Mouse (Mus musculus): ENCODE results near the gene Ablim2. TPM values are rescaled to one million over a fixed set of nuclear protein-coding genes. Genes with fewer than 3 reads are reported as not detected.

Gene Ablim2
- total RNA-seq, 1 experiment, result 1.6 TPM

GRCm38 (mm10) chr5:35869973-35870372, 112.3 kb downstream of the Ablim2 start:
- H3K27ac ChIP-seq (ENCODE audit: insufficient read depth, low read depth, low read length, poor library complexity, severe bottlenecking), result no peak overlapping the region
- in situ Hi-C loops (cut with MboI; ENCODE audit: low sequenced_read_pairs in 2 of 2, unreplicated experiment in 2 of 2), result no loop called here
- no peaks in the 10 kb centered on the region for H3K4me1 ChIP-seq (ENCODE audit: control insufficient read depth in 2 of 2, insufficient read depth in 2 of 2, low read length in 2 of 2, poor library complexity in 1 of 2)
- no peak for DNase-seq (ENCODE audit: low read depth, low spot score)
- TF ChIP-seq CHD2 (IDR thresholded peaks at IDR 0.05; ENCODE audit: low read depth, low read length), result no peak
- no peak for TF ChIP-seq MAFK (IDR thresholded peaks at IDR 0.05; ENCODE audit: insufficient read depth, low read depth, low read length)
- TF ChIP-seq HCFC1 (IDR thresholded peaks at IDR 0.05; ENCODE audit: borderline replicate concordance, insufficient read depth, low read length), result no peak
- H3K9me3 ChIP-seq (ENCODE audit: control insufficient read depth, insufficient read depth, low read depth, low read length), result no peaks in the 10 kb centered on the region
- H3K36me3 ChIP-seq (ENCODE audit: control insufficient read depth, insufficient read depth, low read length, poor library complexity, severe bottlenecking), result no peaks in the 10 kb centered on the region
- H3K9ac ChIP-seq (ENCODE audit: insufficient read depth, low read depth, low read length, poor library complexity, severe bottlenecking), result no peak overlapping the region
- H3K4me3 ChIP-seq (ENCODE audit: insufficient read depth in 1 of 2, low read depth in 1 of 2, low read length in 2 of 2, poor library complexity in 1 of 2, severe bottlenecking in 1 of 2), result no peak overlapping the region

- H3K36me3 ChIP-seq (ENCODE audit: control insufficient read depth, insufficient read depth, low read length, poor library complexity, severe bottlenecking), result no peaks in the 10 kb centered on the region
- TF ChIP-seq ZNF384 (IDR thresholded peaks at IDR 0.05; ENCODE audit: low read depth, low read length) (0 out of 2 replicates have a peak, but pooled peaks have one; percentile 15), HCFC1 (IDR thresholded peaks at IDR 0.05; ENCODE audit: borderline replicate concordance, insufficient read depth, low read length) (no peak), CHD2 (IDR thresholded peaks at IDR 0.05; ENCODE audit: low read depth, low read length) (no peak), ZC3H11A (IDR thresholded peaks at IDR 0.05; ENCODE audit: borderline replicate concordance, low read depth, low read length) (peak; percentile 63; the same call in 1 of the 2 replicates), MAFK (IDR thresholded peaks at IDR 0.05; ENCODE audit: insufficient read depth, low read depth, low read length) (no peak)
- no peak overlapping the region for H3K9ac ChIP-seq (ENCODE audit: insufficient read depth, low read depth, low read length, poor library complexity, severe bottlenecking)
- peak; percentile 75 for DNase-seq (ENCODE audit: low read depth, low spot score)
- no peak overlapping the region for H3K4me3 ChIP-seq (ENCODE audit: insufficient read depth in 1 of 2, low read depth in 1 of 2, low read length in 2 of 2, poor library complexity in 1 of 2, severe bottlenecking in 1 of 2)
- H3K27ac ChIP-seq (ENCODE audit: insufficient read depth, low read depth, low read length, poor library complexity, severe bottlenecking), result no peak overlapping the region
- H3K4me1 ChIP-seq (ENCODE audit: control insufficient read depth in 2 of 2, insufficient read depth in 2 of 2, low read length in 2 of 2, poor library complexity in 1 of 2), result no peaks in the 10 kb centered on the region
- no peaks in the 10 kb centered on the region for H3K9me3 ChIP-seq (ENCODE audit: control insufficient read depth, insufficient read depth, low read depth, low read length)
- in situ Hi-C loops (cut with MboI; ENCODE audit: low sequenced_read_pairs in 2 of 2, unreplicated experiment in 2 of 2), result no loop called here
Measured at GRCm38 (mm10) chr5:35870408-35871012, 112.8 kb downstream of the Ablim2 start.

GRCm38 (mm10) chr5:35873382-35873781, 115.7 kb downstream of the Ablim2 start:
- Histone ChIP-seq H3K36me3 (ENCODE audit: control insufficient read depth, insufficient read depth, low read length, poor library complexity, severe bottlenecking) (no peaks in the 10 kb centered on the region), H3K9me3 (ENCODE audit: control insufficient read depth, insufficient read depth, low read depth, low read length) (no peaks in the 10 kb centered on the region), H3K4me3 (ENCODE audit: insufficient read depth in 1 of 2, low read depth in 1 of 2, low read length in 2 of 2, poor library complexity in 1 of 2, severe bottlenecking in 1 of 2) (no peak overlapping the region), H3K27ac (ENCODE audit: insufficient read depth, low read depth, low read length, poor library complexity, severe bottlenecking) (no peak overlapping the region), H3K4me1 (ENCODE audit: control insufficient read depth in 2 of 2, insufficient read depth in 2 of 2, low read length in 2 of 2, poor library complexity in 1 of 2) (no peaks in the 10 kb centered on the region), H3K9ac (ENCODE audit: insufficient read depth, low read depth, low read length, poor library complexity, severe bottlenecking) (no peak overlapping the region)
- in situ Hi-C loops (cut with MboI; ENCODE audit: low sequenced_read_pairs in 2 of 2, unreplicated experiment in 2 of 2), result no loop called here
- TF ChIP-seq MAFK (IDR thresholded peaks at IDR 0.05; ENCODE audit: insufficient read depth, low read depth, low read length), result no peak
- no peak for TF ChIP-seq HCFC1 (IDR thresholded peaks at IDR 0.05; ENCODE audit: borderline replicate concordance, insufficient read depth, low read length)
- no peak for TF ChIP-seq ZNF384 (IDR thresholded peaks at IDR 0.05; ENCODE audit: low read depth, low read length)
- TF ChIP-seq CHD2 (IDR thresholded peaks at IDR 0.05; ENCODE audit: low read depth, low read length), result no peak
- DNase-seq (ENCODE audit: low read depth, low spot score), result no peak

- Histone ChIP-seq H3K27ac (ENCODE audit: insufficient read depth, low read depth, low read length, poor library complexity, severe bottlenecking) (no peak overlapping the region), H3K9me3 (ENCODE audit: control insufficient read depth, insufficient read depth, low read depth, low read length) (no peaks in the 10 kb centered on the region), H3K36me3 (ENCODE audit: control insufficient read depth, insufficient read depth, low read length, poor library complexity, severe bottlenecking) (no peaks in the 10 kb centered on the region), H3K4me1 (ENCODE audit: control insufficient read depth in 2 of 2, insufficient read depth in 2 of 2, low read length in 2 of 2, poor library complexity in 1 of 2) (peaks cover 0 to 3% of the 10 kb centered on the region in 2 experiments; a peak in 1 of 4 replicates), H3K4me3 (ENCODE audit: insufficient read depth in 1 of 2, low read depth in 1 of 2, low read length in 2 of 2, poor library complexity in 1 of 2, severe bottlenecking in 1 of 2) (no peak overlapping the region), H3K9ac (ENCODE audit: insufficient read depth, low read depth, low read length, poor library complexity, severe bottlenecking) (no peak overlapping the region)
- in situ Hi-C loops (cut with MboI; ENCODE audit: low sequenced_read_pairs in 2 of 2, unreplicated experiment in 2 of 2), result no loop called here
- no peak for DNase-seq (ENCODE audit: low read depth, low spot score)
- TF ChIP-seq HCFC1 (IDR thresholded peaks at IDR 0.05; ENCODE audit: borderline replicate concordance, insufficient read depth, low read length) (no peak), ZNF384 (IDR thresholded peaks at IDR 0.05; ENCODE audit: low read depth, low read length) (no peak), ZC3H11A (IDR thresholded peaks at IDR 0.05; ENCODE audit: borderline replicate concordance, low read depth, low read length) (no peak), CHD2 (IDR thresholded peaks at IDR 0.05; ENCODE audit: low read depth, low read length) (no peak), MAFK (IDR thresholded peaks at IDR 0.05; ENCODE audit: insufficient read depth, low read depth, low read length) (no peak)
Measured at GRCm38 (mm10) chr5:35876236-35876635, 118.6 kb downstream of the Ablim2 start.

GRCm38 (mm10) chr5:35879199-35879598, 121.5 kb downstream of the Ablim2 start:
- no peaks in the 10 kb centered on the region for H3K9me3 ChIP-seq (ENCODE audit: control insufficient read depth, insufficient read depth, low read depth, low read length)
- DNase-seq (ENCODE audit: low read depth, low spot score), result no peak
- no peak overlapping the region for H3K4me3 ChIP-seq (ENCODE audit: insufficient read depth in 1 of 2, low read depth in 1 of 2, low read length in 2 of 2, poor library complexity in 1 of 2, severe bottlenecking in 1 of 2)
- H3K9ac ChIP-seq (ENCODE audit: insufficient read depth, low read depth, low read length, poor library complexity, severe bottlenecking), result no peak overlapping the region
- peaks cover 0 to 3% of the 10 kb centered on the region in 2 experiments; a peak in 1 of 4 replicates for H3K4me1 ChIP-seq (ENCODE audit: control insufficient read depth in 2 of 2, insufficient read depth in 2 of 2, low read length in 2 of 2, poor library complexity in 1 of 2)
- no peaks in the 10 kb centered on the region for H3K36me3 ChIP-seq (ENCODE audit: control insufficient read depth, insufficient read depth, low read length, poor library complexity, severe bottlenecking)
- no peak overlapping the region for H3K27ac ChIP-seq (ENCODE audit: insufficient read depth, low read depth, low read length, poor library complexity, severe bottlenecking)
- in situ Hi-C loops (cut with MboI; ENCODE audit: low sequenced_read_pairs in 2 of 2, unreplicated experiment in 2 of 2), result no loop called here
- TF ChIP-seq HCFC1 (IDR thresholded peaks at IDR 0.05; ENCODE audit: borderline replicate concordance, insufficient read depth, low read length), result no peak
- TF ChIP-seq ZNF384 (IDR thresholded peaks at IDR 0.05; ENCODE audit: low read depth, low read length), result no peak
- no peak for TF ChIP-seq MAFK (IDR thresholded peaks at IDR 0.05; ENCODE audit: insufficient read depth, low read depth, low read length)
- TF ChIP-seq ZC3H11A (IDR thresholded peaks at IDR 0.05; ENCODE audit: borderline replicate concordance, low read depth, low read length), result no peak
- no peak for TF ChIP-seq CHD2 (IDR thresholded peaks at IDR 0.05; ENCODE audit: low read depth, low read length)
